Mouse (Mus musculus): ENCODE measurements around the gene Pex11b.

GRCm38 (mm10) chr3:96684151-96684821 lies 49.1 kb downstream of the Pex11b start:
- TF ChIP-seq TAL1 (IDR thresholded peaks at IDR 0.05; ENCODE audit: low read length) (no peak), GATA1 (IDR thresholded peaks at IDR 0.05; ENCODE audit: low read length) (no peak)
